Mouse (Mus musculus): ENCODE measurements around the gene Mindy2. TPM values are rescaled to one million over a fixed set of nuclear protein-coding genes. Genes with fewer than 3 reads are reported as not detected.

The Mindy2 gene
- polyA plus RNA-seq (2015; fragmentation: Nextera tagmentation; extraction: Ambion mirVana) = 8.2 and 9.0 TPM in 2 replicates

- peak within 1 kb of the TSS; percentile 100 for H3K27ac ChIP-seq (ENCODE audit: low read depth)
- DNase-seq (peak; percentile 100), ATAC-seq (peak; percentile 94)
- H3K4me2 ChIP-seq (ENCODE audit: low read depth, low read length) = peak within 1 kb of the TSS; percentile 90
- WGBS (ENCODE audit: insufficient replicate concordance) = 1% methylated on average over 53 of the region's 67 CpGs
- peaks cover 7% of the 10 kb centered on the region; the same call in 1 of the 2 replicates for H3K36me3 ChIP-seq (replicated peaks; ENCODE audit: insufficient read depth, low read length)
- peak within 1 kb of the TSS; percentile 100 for H3K9ac ChIP-seq (replicated peaks)
- H3K4me1 ChIP-seq (ENCODE audit: insufficient read depth) = peaks cover 26% of the 10 kb centered on the region
- H3K4me3 ChIP-seq (ENCODE audit: low read depth, low read length) = peak within 1 kb of the TSS; percentile 99
- no peaks in the 10 kb centered on the region for H3K9me3 ChIP-seq (ENCODE audit: low read length)
- peak; percentile 33; the same call in 1 of the 2 replicates for TF ChIP-seq EP300 (IDR thresholded peaks at IDR 0.05; ENCODE audit: low read depth)
- TF ChIP-seq CTCF (IDR thresholded peaks at IDR 0.05; ENCODE audit: low read depth) = no peak
- no peaks in the 10 kb centered on the region for H3K27me3 ChIP-seq (ENCODE audit: insufficient read depth, low read length)
These were observed at the start of gene Mindy2 for GRCm38 (mm10) chr9:70657013-70657967. TSS of gene Mindy2 (minus strand) at chr9:70657174.

GRCm38 (mm10) chr9:70706444-70706843 is 49.5 kb upstream of the Mindy2 start:
- H3K9ac ChIP-seq (replicated peaks) = no peak overlapping the region
- 79% methylated on average over 1 of the region's 1 CpGs for WGBS (ENCODE audit: insufficient replicate concordance)
- no peak overlapping the region for H3K4me2 ChIP-seq (ENCODE audit: low read depth, low read length)
- no peak overlapping the region for H3K27ac ChIP-seq (ENCODE audit: low read depth)
- TF ChIP-seq CTCF (IDR thresholded peaks at IDR 0.05; ENCODE audit: low read depth) (0 out of 2 replicates have a peak, but pooled peaks have one; percentile 2), EP300 (IDR thresholded peaks at IDR 0.05; ENCODE audit: low read depth) (no peak)
- no peaks in the 10 kb centered on the region for H3K27me3 ChIP-seq (ENCODE audit: insufficient read depth, low read length)
- H3K4me1 ChIP-seq (ENCODE audit: insufficient read depth) = peaks cover 3% of the 10 kb centered on the region; the same call in 1 of the 2 replicates
- no peaks in the 10 kb centered on the region for H3K9me3 ChIP-seq (ENCODE audit: low read length)
- ATAC-seq (no peak), DNase-seq (no peak)
- H3K4me3 ChIP-seq (ENCODE audit: low read depth, low read length) = no peak overlapping the region
- peaks cover 36% of the 10 kb centered on the region for H3K36me3 ChIP-seq (replicated peaks; ENCODE audit: insufficient read depth, low read length)

GRCm38 (mm10) chr9:70703597-70704203 is 46.7 kb upstream of the Mindy2 start:
- Histone ChIP-seq H3K27ac (ENCODE audit: low read depth) (peak overlapping the region; percentile 29; the same call in 1 of the 2 replicates), H3K9me3 (ENCODE audit: low read length) (no peaks in the 10 kb centered on the region)
- 70% methylated on average over 5 of the region's 5 CpGs for WGBS (ENCODE audit: insufficient replicate concordance)

GRCm38 (mm10) chr9:70698090-70698489 is 41.1 kb upstream of the Mindy2 start:
- Histone ChIP-seq H3K36me3 (replicated peaks; ENCODE audit: insufficient read depth, low read length) (no peaks in the 10 kb centered on the region), H3K4me3 (ENCODE audit: low read depth, low read length) (no peak overlapping the region), H3K9me3 (ENCODE audit: low read length) (no peaks in the 10 kb centered on the region), H3K4me1 (ENCODE audit: insufficient read depth) (peaks cover 8% of the 10 kb centered on the region), H3K9ac (replicated peaks) (no peak overlapping the region), H3K27ac (ENCODE audit: low read depth) (no peak overlapping the region), H3K27me3 (ENCODE audit: insufficient read depth, low read length) (no peaks in the 10 kb centered on the region), H3K4me2 (ENCODE audit: low read depth, low read length) (no peak overlapping the region)
- TF ChIP-seq EP300 (IDR thresholded peaks at IDR 0.05; ENCODE audit: low read depth) (no peak), CTCF (IDR thresholded peaks at IDR 0.05; ENCODE audit: low read depth) (no peak)
- no peak for DNase-seq
- no peak for ATAC-seq
- 21% methylated on average over 1 of the region's 1 CpGs for WGBS (ENCODE audit: insufficient replicate concordance)

More at GRCm38 (mm10) chr9:70703597-70704203, 46.7 kb upstream of the Mindy2 start:
- H3K36me3 ChIP-seq (replicated peaks; ENCODE audit: insufficient read depth, low read length) = peaks cover 24% of the 10 kb centered on the region
- ATAC-seq (peak; percentile 90), DNase-seq (no peak)
- peaks cover 3% of the 10 kb centered on the region; the same call in 1 of the 2 replicates for H3K4me1 ChIP-seq (ENCODE audit: insufficient read depth)
- H3K4me3 ChIP-seq (ENCODE audit: low read depth, low read length) = no peak overlapping the region
- no peaks in the 10 kb centered on the region for H3K27me3 ChIP-seq (ENCODE audit: insufficient read depth, low read length)
- H3K4me2 ChIP-seq (ENCODE audit: low read depth, low read length) = peak overlapping the region; percentile 22
- no peak overlapping the region for H3K9ac ChIP-seq (replicated peaks)
- no peak for TF ChIP-seq CTCF (IDR thresholded peaks at IDR 0.05; ENCODE audit: low read depth)
- peak; percentile 86 for TF ChIP-seq EP300 (IDR thresholded peaks at IDR 0.05; ENCODE audit: low read depth)

GRCm38 (mm10) chr9:70695723-70696122 is 38.7 kb upstream of the Mindy2 start:
- no peaks in the 10 kb centered on the region for H3K36me3 ChIP-seq (replicated peaks; ENCODE audit: insufficient read depth, low read length)
- peaks cover 21% of the 10 kb centered on the region for H3K4me1 ChIP-seq (ENCODE audit: insufficient read depth)
- H3K9me3 ChIP-seq (ENCODE audit: low read length) = no peaks in the 10 kb centered on the region
- 67% methylated on average over 2 of the region's 2 CpGs for WGBS (ENCODE audit: insufficient replicate concordance)
- H3K9ac ChIP-seq (replicated peaks) = no peak overlapping the region
- ATAC-seq (no peak), DNase-seq (no peak)
- H3K4me2 ChIP-seq (ENCODE audit: low read depth, low read length) = no peak overlapping the region
- no peaks in the 10 kb centered on the region for H3K27me3 ChIP-seq (ENCODE audit: insufficient read depth, low read length)
- TF ChIP-seq CTCF (IDR thresholded peaks at IDR 0.05; ENCODE audit: low read depth) (no peak), EP300 (IDR thresholded peaks at IDR 0.05; ENCODE audit: low read depth) (no peak)
- H3K27ac ChIP-seq (ENCODE audit: low read depth) = no peak overlapping the region
- H3K4me3 ChIP-seq (ENCODE audit: low read depth, low read length) = no peak overlapping the region

Measured in liver, postnatal 0 days (tissue).